Mouse (Mus musculus) spleen, adult 18-20 months (tissue): Measurements from ENCODE around the gene Vsig8.

Source experiments
- DNase-seq, 2 experiments: peaks; one replicate each; pipeline ENCODE4 v3.0.0; 2022; ENCODE audit warnings: mixed read lengths in 2 of 2

The Vsig8 gene

DNA sequence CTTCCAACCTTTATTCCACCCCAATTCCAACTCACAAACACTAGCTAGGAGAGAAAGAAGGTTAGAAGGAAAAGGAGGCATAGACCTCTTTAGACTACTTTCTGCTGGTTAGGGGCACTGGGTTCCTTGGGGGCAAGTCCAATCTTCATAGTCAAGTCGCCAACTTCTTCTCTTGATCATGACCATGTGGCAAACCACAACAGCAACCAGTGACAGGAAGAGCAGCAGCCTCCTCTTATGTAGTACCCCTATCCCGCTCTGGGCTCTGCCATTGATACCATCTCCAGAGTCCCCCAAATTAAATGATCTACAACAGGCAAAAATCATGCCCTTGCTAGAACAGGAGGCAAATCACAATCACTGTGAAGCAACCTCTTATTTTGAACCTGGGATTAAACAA, 38.2 kb downstream of the Vsig8 start:
- DNase-seq, result no peak

DNA sequence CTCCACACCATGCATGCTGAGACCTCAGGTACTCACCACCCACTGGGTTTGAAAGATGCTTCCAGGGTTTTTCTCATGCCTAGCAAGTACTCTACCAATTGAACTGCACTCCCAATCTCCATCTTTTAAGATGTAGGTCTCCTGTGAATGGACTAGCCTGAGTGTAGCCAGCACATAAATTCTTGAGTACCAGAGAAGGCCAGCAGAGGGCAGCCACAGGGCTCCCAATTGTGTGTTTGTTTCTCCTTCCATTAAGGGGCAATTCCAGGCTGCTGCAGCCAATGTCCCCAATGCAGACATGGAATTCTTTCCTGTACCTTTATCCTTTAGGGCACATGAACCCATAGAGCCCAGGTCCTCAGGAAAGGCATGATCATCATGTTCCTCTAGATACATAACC, 38.8 kb downstream of the Vsig8 start:
- DNase-seq, result peak in 1 of 2 experiments; percentile 37

DNA sequence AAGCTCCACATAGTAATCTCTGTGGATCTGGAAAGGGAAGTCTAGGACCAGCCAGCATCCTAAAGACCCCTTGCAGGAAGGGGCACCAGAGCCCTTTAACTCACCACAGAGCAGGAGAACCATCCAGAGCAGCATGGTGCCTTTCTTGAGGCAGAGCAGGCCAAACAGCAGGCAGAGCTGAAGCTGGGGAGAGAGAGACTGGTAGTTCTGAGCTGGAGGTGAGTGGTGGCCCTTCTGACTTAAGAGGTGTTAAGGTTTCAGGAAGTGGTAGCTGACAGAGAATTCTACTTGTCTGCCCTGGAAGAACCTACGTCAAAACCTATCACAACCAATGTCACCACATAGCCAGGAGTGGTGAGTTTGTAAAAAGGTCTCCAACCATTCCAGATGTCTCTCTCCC, 46.6 kb downstream of the Vsig8 start, which contains the start of gene Fcrl6:
Fcrl6 (minus strand) TSS at position 226 of the 400 bp plus-strand sequence.
- DNase-seq, result no peak

DNA sequence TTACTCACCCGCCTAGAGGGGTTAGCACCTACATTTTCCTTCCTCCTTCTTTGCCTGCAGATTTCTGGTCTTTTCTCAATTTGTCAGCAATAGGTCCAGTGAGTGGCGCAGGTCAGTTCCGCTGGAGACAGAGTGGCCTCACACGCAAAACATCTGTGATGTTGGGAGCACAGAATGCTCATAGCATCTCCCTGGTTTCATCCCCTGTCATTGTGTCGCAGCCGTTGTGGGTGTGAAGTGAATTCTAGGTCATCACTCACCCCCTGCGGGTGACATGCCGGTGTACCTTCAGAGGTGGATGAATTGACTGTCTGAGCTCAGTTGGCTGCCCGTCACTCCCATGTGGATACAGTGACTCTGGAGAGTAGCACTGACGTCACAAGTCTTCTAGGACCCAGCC, 55.6 kb downstream of the Vsig8 start:
- DNase-seq, result no peak

DNA sequence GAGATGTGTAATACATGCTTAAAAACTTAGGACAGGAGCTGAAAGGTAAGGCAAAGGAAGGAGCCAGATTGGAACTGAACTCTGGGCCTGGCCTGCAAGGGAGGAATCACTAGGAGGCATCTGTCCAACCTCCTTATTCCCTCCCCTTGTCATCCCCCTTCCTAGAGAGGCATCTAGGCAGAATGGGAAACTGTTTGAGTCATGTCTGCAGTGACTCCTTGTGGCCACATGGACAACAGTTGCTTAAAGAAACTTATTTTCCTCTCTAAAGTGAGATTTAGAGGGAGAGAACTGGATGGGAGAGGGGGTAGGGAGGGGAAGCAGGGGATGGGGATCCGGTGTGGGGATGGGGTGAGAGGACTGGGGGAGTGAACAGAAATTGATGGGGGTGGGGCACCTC, 57.0 kb downstream of the Vsig8 start:
- no peak for DNase-seq
